Mouse (Mus musculus): ENCODE measurements around the gene Atp1a3.

The Atp1a3 gene

GRCm38 (mm10) chr7:25004806-25005205 lies 952 bp downstream of the Atp1a3 start:
- no peak for DNase-seq (ENCODE audit: extremely low spot score, low spot score)

DNA sequence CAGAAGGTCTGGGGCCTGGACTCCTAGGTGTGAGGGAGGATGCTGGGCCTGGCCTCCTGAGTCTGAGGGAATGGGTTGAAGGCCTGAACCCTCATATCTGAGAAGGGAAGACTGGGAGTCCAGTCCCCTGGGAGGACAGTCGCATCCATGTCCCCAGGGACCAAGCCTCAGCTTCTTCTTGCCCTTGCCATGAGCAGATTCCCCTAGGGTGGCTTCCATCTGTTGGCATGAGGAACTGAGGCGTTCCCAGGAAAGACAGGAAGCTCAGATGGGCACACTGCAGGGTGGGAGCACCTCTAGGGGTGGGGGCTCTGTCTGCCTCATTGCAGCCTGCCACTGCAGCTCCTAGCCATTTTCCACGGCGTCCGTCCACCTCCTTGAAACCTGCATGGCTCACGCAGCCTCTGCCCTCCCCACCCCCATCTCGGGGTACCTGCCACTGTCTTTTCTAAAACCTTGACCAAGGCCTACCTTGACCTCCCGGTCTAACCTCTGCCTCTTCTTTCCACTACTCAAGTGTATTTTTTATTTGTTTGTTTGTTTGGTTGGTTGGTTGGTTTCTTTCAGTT lies 1.9 kb downstream of the Atp1a3 start:
- no peak for DNase-seq (ENCODE audit: extremely low spot score, low spot score)

DNA sequence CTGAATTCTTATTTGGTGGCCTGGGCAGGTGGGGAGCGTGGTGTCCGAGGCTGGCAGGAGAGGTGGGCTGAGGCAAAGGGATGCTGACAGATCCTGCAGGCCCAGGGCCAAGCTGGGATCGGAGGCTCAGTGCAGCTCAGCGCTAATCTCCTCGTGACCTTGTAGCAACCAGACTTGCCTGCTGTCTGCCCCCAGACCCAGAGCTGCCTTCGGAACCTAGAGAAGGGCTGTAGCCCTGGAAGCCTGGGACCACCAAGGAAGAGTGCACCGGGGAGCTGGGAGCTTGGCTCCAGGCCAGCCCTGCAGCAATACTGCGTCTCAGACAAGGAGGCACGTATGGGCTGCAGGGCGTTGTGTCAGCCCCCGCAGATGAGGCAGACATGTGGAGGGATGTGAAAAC lies 2.5 kb downstream of the Atp1a3 start:
- DNase-seq (ENCODE audit: extremely low spot score, low spot score) = no peak

DNA sequence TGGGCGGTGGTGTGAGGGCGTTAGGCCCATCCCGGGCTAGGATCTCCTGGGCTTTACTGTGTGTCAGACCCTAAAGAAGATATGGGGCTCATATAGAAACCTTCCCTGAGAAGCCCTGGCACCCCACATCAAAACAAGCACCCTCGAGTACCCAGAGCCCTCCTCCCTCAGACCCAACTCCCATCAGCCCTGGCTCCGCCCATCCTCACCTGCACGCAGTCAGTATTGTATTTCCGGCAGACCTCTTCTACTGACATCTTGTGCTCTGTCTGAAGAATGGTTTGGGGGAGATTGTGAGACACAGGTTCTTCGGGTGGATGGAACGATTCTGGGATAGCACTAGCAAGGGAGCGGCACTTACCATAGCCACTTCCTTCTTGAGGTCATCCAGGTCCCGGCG lies 5.0 kb downstream of the Atp1a3 start:
- no peak for DNase-seq (ENCODE audit: extremely low spot score, low spot score)

DNA sequence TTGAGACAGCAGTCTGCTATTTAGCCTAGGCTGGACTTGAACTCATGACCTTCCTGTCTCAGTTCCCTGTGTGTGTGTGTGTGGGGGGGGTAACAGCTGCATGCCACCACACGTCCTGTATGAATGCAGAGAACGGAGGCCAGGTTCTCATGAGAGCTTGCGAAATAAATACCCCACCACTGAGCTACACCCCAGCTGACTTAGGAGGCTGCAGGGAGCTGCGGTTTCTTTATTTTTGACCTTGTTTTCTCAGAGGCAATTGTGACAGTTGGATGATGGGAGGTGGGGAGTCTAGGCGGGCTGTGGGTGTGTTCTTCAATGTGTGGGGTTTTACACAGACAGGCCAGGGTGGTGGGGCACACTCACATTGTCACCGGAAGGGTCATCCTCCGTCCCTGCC lies 5.5 kb downstream of the Atp1a3 start:
- no peak for DNase-seq (ENCODE audit: extremely low spot score, low spot score)

GRCm38 (mm10) chr7:24993081-24993480 lies 12.7 kb downstream of the Atp1a3 start:
- no peak for DNase-seq (ENCODE audit: extremely low spot score, low spot score)

- DNase-seq (ENCODE audit: extremely low spot score, low spot score) = no peak
Observed at GRCm38 (mm10) chr7:24990478-24990877, 15.3 kb downstream of the Atp1a3 start.

DNA sequence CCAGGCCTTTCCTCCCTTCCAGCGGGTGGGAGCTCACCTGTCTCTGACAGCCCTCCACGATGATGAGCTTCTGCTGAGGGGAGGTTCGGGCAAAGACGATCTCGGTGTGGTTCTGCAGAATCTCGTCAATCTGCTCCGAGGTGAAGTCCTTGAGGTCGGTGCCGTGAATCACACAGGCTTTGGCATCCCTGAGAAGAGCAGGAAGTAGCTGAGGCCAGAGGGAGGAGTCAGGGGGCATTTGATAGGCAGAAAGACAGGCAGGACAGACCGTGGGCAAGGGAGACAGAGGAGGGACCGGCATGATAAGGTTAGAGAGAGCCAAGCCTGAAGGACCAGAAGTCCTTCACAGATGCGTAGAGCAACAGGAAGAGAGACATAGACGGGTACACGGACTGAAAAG lies 17.8 kb downstream of the Atp1a3 start:
- DNase-seq (ENCODE audit: extremely low spot score, low spot score) = no peak

DNA sequence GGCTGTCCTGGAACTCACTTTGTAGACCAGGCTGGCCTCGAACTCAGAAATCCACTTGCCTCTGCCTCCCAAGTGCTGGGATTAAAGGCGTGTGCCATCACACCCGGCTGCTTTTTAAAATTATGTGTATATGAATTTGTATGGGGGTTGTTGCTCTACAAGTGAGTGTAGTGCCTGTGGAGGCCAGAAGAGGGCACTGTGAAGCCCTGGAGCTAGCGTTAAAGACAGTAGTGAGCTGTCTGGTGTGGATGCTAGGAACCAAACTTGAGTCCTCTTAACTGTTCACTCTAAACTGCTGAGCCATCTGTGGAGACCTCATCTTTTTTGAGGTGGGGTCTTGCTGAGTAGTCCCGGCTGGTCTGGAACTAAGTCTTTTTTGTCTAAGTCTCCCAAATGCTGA lies 20.0 kb downstream of the Atp1a3 start:
- no peak for DNase-seq (ENCODE audit: extremely low spot score, low spot score)

DNA sequence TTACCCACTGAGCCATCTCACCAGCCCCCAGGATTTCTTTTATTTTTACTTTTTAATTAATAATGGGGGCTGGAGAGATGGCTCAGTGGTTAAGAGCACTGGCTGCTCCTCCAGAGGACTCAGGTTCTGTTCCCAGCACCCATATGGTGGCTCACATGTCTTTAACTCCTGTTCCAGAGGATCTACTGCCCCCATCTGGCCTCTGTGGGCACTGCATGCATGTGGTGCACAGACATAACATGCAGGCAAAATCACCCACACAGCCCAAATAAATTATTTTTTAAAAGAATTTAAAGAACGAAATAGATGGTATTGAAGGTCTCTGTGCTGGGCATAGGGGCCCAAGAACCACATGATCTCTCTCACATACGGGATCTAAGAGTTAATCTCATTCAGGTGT lies 21.5 kb downstream of the Atp1a3 start:
- no peak for DNase-seq (ENCODE audit: extremely low spot score, low spot score)

GRCm38 (mm10) chr7:24983396-24983795 lies 22.4 kb downstream of the Atp1a3 start:
- DNase-seq (ENCODE audit: extremely low spot score, low spot score) = no peak

DNA sequence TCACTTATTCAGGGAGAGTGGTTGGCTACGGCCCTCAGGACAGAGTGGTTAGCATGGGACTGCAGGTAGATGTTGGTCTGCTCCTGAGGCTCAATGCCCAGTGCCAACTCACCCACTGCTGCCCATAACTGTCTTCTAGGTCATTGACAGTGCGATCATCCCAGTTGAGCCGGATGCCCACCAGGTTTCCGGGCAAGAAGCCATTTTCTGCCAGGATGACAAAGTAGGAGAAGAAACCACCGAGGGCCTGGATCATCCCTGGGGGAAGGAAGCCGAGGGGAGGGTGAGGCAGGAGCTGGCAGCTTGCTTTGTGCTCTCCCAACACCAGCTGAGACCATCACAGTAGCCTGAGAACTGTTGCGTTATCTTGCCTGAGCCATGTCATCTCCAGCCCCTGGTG lies 25.3 kb downstream of the Atp1a3 start:
- no peak for DNase-seq (ENCODE audit: extremely low spot score, low spot score)

GRCm38 (mm10) chr7:24978781-24979180 lies 27.0 kb downstream of the Atp1a3 start:
- no peak for DNase-seq (ENCODE audit: extremely low spot score, low spot score)

DNA sequence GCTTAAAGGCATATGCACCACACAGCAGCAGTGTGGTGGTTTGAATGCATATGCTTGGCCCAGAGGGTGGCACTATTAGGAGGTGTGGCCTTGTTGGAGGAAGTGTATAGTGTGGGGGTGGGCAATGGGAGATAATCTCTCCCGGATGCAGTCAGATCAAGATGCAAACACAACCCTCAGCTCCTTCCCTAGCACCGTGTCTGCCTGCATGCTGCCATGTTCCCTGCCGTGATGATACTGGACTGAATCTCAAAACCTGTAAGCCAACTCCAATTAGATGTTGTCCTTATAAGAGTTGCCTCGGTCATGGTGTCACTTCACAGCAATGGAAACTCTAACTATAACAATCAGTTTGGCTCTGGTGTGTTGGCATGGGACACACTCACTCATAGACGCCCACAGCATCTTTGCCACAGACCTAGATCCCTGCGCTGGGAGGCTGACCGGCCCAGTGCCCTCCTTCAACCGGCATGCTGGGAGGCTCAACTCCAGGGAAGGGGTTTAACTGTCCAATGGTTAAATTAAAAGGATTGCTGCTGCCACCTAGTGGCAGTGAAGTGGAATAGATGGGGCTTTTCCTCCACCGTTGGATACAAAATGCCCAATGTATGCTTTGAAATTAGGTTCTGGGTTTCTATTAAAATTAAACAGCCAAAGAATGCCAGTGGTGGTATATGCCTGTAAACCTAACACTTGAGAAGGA lies 30.7 kb downstream of the Atp1a3 start:
- peak; percentile 30 for DNase-seq (ENCODE audit: extremely low spot score, low spot score)

DNA sequence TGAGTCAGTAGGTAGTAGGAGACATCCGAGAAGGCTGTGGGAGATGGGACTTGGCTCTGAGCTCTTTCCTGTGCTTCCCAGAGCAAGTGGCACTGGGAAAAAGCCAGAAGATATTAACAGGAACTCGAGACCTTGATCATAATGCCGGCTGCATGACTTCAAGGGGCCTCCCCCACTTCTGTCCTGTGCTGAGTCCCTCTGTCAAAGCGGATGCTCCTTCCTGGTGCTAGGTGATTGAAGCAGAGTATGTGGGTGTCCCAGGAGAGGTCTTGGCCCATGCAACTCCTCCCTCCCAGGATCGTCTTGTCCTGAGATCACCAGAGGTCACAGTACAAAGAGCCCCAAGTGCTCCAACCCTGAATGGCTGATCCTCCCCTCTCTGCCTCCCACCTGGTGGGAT lies 31.9 kb downstream of the Atp1a3 start:
- DNase-seq (ENCODE audit: extremely low spot score, low spot score) = no peak

DNA sequence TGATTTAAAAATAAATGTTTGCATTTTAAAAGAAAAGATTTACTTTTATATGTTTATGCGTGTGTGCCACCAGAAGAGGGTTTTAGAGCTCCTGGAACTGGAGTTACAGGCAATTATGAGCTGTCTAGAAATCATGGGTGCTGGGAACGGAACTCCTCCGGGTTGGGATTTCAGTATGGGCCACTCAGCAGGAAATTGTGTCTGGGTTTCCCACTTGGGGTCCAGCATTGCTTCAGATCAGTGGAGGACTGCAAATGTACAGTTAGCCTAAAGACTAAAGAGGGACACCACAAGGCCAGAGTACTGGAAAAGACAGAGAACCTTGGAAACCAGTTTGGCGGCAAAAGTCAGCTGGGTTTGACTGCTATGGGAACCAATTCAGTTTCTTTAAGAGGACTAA lies 32.5 kb downstream of the Atp1a3 start:
- DNase-seq (ENCODE audit: extremely low spot score, low spot score) = no peak

- peak; percentile 85 for DNase-seq (ENCODE audit: extremely low spot score, low spot score)
Observed at GRCm38 (mm10) chr7:24971972-24972893, 33.5 kb downstream of the Atp1a3 start, which contains the start of gene Rabac1. Rabac1 (minus strand) TSS chr7:24972754.

- DNase-seq (ENCODE audit: extremely low spot score, low spot score) = peak; percentile 62
Observed at GRCm38 (mm10) chr7:24971261-24971971, 34.3 kb downstream of the Atp1a3 start.

GRCm38 (mm10) chr7:24970341-24970740 lies 35.4 kb downstream of the Atp1a3 start:
- no peak for DNase-seq (ENCODE audit: extremely low spot score, low spot score)

DNA sequence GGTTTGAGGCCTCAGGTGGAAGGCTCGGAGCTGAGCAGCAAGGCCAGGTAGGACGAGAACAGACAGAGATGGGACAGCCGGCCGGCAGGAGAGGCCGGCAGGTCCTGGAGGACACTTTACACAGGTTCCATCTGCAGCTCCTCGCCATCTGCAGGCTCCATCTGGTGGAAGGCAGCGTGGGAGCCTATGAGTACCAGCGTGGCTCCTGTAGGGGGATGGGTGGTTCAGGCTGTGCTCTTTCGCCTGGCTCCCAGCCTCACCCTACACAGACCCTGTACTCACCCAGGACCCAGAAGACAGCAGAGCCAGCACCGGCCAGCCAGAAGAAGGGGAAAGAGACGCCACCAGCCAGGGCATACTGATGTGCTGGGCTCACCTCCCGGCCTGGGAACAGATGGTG lies 36.0 kb downstream of the Atp1a3 start:
- no peak for DNase-seq (ENCODE audit: extremely low spot score, low spot score)

DNA sequence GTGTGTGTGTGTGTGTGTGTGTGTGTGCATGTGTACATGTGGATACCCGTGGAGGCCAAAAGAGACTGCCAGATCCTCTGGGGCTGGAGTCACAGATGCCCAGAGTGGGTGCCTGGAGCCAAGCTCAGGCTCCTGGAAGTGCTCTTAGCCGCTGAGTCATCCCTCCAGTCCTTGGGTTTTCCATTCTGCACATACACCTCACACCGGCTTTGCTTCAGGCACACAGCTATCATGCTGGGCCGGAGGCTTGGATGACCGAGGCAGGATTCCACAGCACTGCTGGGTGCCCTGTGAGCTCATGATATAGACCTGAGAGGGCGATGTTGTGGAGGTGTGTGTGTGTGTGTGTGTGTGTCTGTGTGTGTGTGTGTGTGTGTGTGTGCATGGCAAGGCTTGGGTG lies 37.3 kb downstream of the Atp1a3 start:
- no peak for DNase-seq (ENCODE audit: extremely low spot score, low spot score)

DNA sequence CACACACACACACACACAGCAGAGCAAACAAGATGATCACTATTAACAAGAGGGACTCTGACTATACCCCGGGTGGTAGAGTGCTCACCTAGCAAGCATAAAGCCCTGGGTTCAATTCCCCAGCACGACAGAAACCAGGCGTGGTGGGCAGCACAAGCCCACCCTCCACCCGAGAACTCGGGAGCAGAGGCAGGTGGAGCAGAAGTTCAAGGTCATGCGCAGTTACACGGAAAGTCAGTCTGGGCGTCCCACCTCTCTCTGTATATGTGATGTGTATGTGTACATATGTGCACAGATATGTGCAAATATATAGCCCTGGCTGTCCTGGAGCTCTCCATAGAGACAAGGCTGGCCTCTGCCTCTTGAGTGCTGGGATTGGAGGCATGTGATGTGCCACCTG lies 37.8 kb downstream of the Atp1a3 start:
- DNase-seq (ENCODE audit: extremely low spot score, low spot score) = no peak

Measured in neural tube, embryonic 10.5 days (tissue).